Mouse (Mus musculus) olfactory bulb, adult 2 months (tissue): ENCODE data around the gene Tpk1.

Experiments
- CTCF ChIP-seq: fragments of 200-500 bp; IDR thresholded peaks from 2 replicates; pipeline ENCODE4 v1.5.1; 2012; ENCODE audit warnings: low read depth, mild to moderate bottlenecking, low read length, moderate library complexity; ENCODE audit not compliant: insufficient read depth
- POLR2A ChIP-seq: fragments of 200-500 bp; IDR thresholded peaks from 2 replicates; pipeline ENCODE4 v1.6.1; 2012; ENCODE audit warnings: mild to moderate bottlenecking, low read depth, low read length, moderate library complexity; ENCODE audit not compliant: insufficient read depth

GRCm38 (mm10) chr6:43532822-43533221 lies 133.3 kb downstream of the Tpk1 start:
- TF ChIP-seq CTCF (no peak), POLR2A (no peak)
